Mouse (Mus musculus) ES-CJ7 (cell line): ENCODE measurements around the gene Slc25a33.

ENCODE experiments used
- DNase-seq: peaks from one replicate; pipeline ENCODE4 v3.0.0; 2011; ENCODE audit warnings: low read depth, low spot score

Gene Slc25a33

GRCm38 (mm10) chr4:149728810-149729209, 45.3 kb downstream of the Slc25a33 start:
- no peak for DNase-seq

DNA sequence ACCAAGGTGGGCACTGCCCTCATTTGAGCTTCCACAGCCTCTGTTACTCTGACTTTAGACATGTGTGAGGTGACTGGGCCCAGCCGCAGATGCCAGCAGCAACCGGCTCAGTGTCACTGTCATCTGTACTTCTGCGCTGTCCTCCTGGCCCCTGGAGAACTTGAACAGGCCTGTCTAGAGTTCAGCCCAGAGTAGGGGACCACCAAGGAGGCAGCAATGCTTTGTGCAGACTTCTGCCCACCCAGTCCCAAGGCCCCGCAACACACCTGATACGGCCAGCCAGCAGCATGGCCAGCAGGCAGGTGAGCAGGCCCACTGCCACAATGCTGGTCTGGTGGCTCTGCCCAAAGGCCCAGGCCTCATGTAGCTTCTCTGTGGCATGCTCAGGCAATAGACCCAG, 46.4 kb downstream of the Slc25a33 start:
- no peak for DNase-seq

DNA sequence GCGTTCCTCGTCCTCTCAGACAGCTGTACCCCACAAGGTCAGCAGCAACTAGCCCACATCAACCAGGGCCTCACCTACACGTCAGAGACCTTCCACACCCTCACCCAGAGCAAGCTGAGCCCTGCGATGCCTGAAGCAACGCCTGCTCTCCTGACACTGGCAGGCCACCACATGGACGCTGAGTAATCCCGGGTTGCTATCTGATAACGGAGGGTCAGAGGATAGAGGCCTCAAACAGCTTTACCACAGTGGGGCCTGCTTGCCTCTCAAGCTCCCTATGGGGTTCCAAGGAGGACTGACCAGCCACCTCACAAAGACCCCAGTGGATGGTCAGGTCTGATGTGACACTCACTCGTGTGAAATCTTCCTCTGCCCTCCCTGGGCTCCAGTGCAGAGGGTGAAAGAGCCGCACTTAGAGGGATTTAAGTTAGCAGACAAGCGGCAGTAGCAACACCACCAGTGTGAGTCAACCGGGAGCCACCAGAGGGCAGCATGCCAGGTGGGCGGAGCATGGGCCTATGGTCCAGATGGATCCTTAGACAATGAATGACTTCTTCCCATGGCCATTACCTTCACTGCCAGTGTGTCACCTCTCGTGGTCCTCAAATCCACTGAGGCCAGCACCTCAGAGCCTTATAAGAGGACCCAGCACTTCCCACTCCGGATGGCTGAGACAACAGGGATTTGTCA, 48.3 kb downstream of the Slc25a33 start:
- DNase-seq, result peak; percentile 68

DNA sequence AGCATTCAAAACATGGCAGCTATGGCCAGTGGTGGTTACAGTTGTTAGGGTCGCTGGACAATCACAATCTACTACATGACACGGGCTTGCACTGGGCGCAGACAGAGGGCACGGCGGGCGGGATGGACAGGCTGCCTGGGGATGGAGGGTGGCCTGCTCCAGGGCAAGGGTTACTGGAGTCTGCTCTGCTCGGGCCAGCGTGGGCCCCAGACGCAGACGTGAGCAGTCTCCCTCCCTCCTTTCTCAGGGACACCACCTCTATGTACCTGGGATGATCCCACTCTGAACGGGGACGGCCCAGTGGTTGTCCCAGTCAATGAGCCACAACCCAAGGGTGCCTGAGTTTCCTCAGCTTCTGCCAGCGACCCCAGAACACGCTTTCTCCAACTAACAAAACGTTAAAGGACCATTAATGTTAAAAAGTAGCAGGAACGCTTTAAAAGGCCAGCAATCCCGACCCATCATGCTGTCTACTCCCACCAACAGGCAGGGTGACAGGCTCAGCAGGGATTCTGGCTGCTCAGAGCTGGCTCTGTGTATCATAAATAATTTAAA, 49.1 kb downstream of the Slc25a33 start:
- DNase-seq, result no peak

DNA sequence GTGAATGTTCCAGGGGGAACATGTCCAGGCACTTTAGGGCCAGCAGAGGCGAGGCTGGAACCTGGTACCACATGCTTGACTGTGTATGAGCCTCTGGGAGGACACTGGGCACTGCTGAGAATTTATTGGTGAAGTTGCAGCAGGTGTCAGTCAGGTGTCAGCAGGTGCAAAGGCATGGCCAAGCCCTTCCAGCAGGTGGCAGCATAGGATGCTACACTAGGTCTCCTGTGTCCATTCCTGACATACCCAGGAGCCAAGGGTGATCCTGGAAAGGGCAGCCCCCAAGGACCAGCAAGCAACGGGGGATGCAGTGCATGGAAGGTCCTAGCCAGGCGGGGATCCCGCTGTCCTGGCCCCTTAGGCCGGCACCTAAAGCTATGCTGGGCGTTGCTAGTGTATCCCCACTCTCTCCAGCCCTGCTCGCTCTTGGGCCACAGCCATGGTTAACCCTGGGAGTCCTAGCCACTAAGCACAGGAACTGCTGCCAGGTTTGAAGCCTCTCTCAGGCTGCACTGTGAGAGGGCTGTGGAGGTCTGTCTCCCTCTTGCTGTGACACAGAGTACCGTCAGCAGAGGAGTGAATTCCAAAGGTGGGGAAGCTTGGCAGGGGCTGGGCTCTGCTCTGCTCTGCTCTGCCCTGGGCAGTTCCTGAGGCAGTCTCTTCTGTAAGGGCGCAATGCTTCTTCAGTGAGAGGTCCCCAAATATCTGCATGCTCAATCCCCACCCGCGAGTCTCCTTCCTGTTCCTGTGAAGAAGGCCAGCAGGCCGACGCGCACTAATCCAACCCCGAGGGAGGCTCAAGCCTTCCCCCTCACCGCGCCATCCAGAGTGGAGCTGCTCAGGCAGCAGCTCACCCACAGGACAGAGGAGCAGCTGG, 50.0 kb downstream of the Slc25a33 start:
- peak; percentile 78 for DNase-seq

DNA sequence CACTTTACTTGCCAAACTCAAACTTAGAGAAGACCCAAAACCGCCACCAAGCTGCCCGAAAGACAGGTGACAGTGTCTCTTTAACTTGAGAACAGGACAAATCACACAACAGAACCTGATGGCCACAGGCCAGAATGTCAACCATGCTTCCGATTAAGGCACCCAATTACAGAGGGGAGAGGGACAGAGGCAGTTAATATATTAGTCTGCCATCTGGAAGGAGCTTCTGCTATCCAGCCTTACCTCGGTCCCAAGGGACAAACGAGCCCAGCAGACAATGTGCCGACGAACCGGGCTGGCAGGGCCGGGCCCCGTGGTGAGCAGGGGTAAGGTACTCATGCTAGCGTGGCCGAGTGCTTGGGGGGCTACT, 51.1 kb downstream of the Slc25a33 start:
- DNase-seq, result no peak

- DNase-seq, result no peak
Observed at GRCm38 (mm10) chr4:149722104-149723020, 51.7 kb downstream of the Slc25a33 start.

DNA sequence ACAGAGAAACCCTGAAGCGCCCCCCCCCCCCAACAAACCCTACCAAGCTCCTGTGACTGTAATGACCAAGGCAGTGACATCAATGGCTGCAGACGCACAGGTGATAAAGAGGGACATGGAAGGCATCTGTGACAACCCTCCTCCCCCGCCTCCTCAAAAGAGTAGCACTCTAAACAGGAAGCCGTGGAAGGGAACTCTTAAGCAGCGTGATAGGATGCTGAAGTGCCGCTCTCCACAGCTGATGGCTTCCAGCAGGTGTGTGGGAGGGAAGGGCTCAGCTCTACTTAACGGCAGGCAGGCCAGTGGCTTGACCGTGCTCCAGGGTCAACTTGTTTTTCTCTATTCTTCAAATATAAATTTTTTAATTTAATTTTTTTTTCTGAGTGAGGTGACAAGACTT, 52.9 kb downstream of the Slc25a33 start:
- DNase-seq, result no peak

- DNase-seq, result peak; percentile 84
Observed at GRCm38 (mm10) chr4:149719686-149720085, 54.4 kb downstream of the Slc25a33 start.

GRCm38 (mm10) chr4:149714542-149714941, 59.5 kb downstream of the Slc25a33 start:
- DNase-seq, result no peak

- no peak for DNase-seq
Observed at GRCm38 (mm10) chr4:149711955-149712354, 62.1 kb downstream of the Slc25a33 start.

GRCm38 (mm10) chr4:149711485-149711884, 62.6 kb downstream of the Slc25a33 start:
- no peak for DNase-seq

DNA sequence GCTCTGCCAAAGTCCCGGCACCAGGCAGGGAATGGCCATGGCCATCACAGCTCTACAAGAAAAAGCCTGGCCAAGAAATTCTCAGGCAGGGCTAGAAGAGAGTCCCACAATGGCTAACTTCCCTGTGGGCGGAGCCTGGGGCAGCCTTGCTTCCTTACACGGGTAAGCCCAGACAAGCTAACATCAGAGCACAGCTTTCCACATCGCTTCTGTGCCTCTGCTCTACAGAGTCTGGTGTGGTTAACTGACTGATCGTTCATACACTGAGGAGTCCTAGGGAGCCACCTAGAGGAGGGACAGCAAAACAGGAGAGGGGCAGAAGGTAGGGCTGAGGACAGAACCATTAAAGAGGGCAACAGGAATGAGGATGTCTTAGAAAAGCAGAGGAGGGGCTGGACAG, 63.6 kb downstream of the Slc25a33 start:
- peak; percentile 97 for DNase-seq

- DNase-seq, result no peak
Observed at GRCm38 (mm10) chr4:149705941-149706340, 68.1 kb downstream of the Slc25a33 start.

DNA sequence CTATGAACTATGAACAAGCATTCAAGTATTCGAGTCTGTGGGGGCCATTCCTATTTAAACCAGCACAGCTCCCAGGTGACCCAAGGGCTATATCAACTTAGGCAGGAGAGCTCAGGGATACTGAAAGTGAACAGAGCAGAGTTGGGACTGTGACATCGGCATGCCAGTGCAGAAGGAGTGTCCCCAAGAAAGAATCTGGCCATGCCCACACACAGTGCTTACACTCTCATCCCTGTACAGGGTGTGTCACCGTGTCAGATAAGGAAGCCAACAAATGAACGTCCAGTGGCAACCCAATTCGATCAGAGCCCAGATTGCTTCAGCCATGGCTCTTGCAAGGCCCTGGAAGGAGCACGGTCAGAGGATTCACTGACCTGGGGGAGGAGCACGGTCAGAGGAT, 68.8 kb downstream of the Slc25a33 start:
- DNase-seq, result no peak

DNA sequence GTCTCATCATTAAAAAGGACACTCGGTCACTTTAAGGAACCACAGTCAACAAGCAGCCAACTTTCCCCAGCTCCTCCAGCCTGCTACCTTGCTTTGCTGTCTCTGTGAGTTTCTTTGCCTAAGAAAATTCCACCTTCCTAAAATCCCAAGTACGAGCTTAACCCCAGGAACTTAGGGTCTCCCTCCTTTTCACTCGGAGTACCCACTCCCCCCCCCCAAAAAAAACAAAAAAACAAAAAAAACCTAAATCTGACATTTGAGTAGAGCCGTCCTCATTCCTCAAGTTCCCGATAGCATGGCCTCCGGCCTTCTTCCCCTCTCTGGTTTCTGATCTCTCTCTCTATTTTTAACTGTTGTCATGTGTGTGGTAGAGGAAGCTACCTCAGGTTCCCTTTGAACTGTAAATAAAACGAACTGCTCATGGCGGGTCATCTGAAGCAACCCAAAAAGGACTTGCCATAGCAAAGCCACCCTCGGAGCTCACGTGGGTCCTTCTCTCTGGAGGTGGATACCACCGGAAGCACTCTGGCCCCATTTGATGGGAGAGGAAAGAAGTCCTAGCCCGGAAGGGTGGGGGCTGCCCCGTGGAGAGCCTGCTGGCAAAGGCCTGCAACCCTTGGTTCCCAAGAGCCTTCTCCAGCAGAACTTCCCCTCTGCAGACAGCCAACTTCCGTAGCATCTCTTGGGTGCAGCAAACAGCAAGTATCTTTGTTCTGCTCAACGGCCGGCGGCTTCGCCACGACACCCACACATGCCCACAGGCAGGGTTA, 71.7 kb downstream of the Slc25a33 start, which contains the start of gene Pik3cd:
Pik3cd (minus strand) TSS at position 362 of the 770 bp plus-strand sequence.
- DNase-seq, result no peak

- DNase-seq, result no peak
Observed at GRCm38 (mm10) chr4:149701426-149702209, 72.5 kb downstream of the Slc25a33 start.

DNA sequence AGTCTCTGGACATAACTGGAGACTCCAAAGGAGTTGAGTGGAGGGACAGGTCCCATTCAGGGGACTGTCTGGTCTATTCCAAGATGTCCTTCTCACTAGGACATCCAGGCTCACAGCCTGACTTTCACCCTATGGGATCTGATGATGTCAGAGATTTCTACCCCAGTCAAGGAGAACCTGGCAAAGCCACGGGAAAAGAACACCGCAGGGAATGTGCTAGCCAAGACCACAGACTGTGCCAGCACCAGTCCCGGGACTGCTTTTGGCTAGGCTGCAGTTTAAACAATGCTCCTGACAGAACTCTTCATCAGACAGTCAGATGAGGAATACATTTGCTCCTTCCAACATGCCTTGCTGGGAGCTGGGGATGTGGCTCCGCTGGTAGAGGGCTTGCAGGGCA, 74.1 kb downstream of the Slc25a33 start:
- DNase-seq, result no peak

GRCm38 (mm10) chr4:149698197-149698821, 75.8 kb downstream of the Slc25a33 start:
- peak; percentile 71 for DNase-seq
